Mouse (Mus musculus): ENCODE data around the gene Ang4. TPM values are rescaled to one million over a fixed set of nuclear protein-coding genes. Genes with fewer than 3 reads are reported as not detected.
"Not testable (repeated sequence)": the region's sequence is repeated elsewhere in the genome, so short reads cannot be mapped to it uniquely, and the experiment has no call there.

Gene Ang4
- polyA plus RNA-seq (2016; fragmentation: Nextera tagmentation; extraction: Ambion mirVana) = not detected in 2 replicates

GRCm38 (mm10) chr14:51773490-51773889 is at the start of gene Ang4:
Gene Ang4, minus strand, starts transcription at chr14:51773590.
- Histone ChIP-seq H3K4me2 (no peak within 1 kb of the TSS), H3K4me1 (replicated peaks) (no peaks in the 10 kb centered on the region), H3K36me3 (no peaks in the 10 kb centered on the region), H3K9ac (no peak within 1 kb of the TSS), H3K9me3 (replicated peaks) (0 out of 2 replicates have a peak, but pooled peaks cover 4% of the 10 kb centered on the region), H3K27ac (ENCODE audit: poor library complexity, severe bottlenecking) (no peak within 1 kb of the TSS), H3K27me3 (replicated peaks) (no peaks in the 10 kb centered on the region), H3K4me3 (no peak within 1 kb of the TSS)
- 70% methylated on average over 5 of the region's 5 CpGs for WGBS
- no peak for ATAC-seq (ENCODE audit: insufficient number of reproducible peaks, low FRiP score)

- H3K4me2 ChIP-seq = no peak within 1 kb of the TSS
- H3K27ac ChIP-seq (ENCODE audit: poor library complexity, severe bottlenecking) = no peak within 1 kb of the TSS
- no peak for ATAC-seq (ENCODE audit: insufficient number of reproducible peaks, low FRiP score)
Measured at GRCm38 (mm10) chr14:51799746-51800145, 26.4 kb upstream of the Ang4 start, which contains the start of gene AY358078. Gene AY358078, plus strand, starts transcription at chr14:51800046.

GRCm38 (mm10) chr14:51794106-51794505 is 20.7 kb upstream of the Ang4 start:
- Histone ChIP-seq H3K27me3 (replicated peaks) (no peaks in the 10 kb centered on the region), H3K4me1 (replicated peaks) (no peaks in the 10 kb centered on the region), H3K27ac (ENCODE audit: poor library complexity, severe bottlenecking) (no peak overlapping the region), H3K36me3 (no peaks in the 10 kb centered on the region), H3K9me3 (replicated peaks) (no peaks in the 10 kb centered on the region), H3K4me3 (no peak overlapping the region), H3K9ac (no peak overlapping the region), H3K4me2 (no peak overlapping the region)
- WGBS = 74% methylated on average over 2 of the region's 2 CpGs
- no peak for ATAC-seq (ENCODE audit: insufficient number of reproducible peaks, low FRiP score)

More at GRCm38 (mm10) chr14:51799746-51800145, 26.4 kb upstream of the Ang4 start, which contains the start of gene AY358078:
- Histone ChIP-seq H3K4me1 (replicated peaks) (no peaks in the 10 kb centered on the region), H3K4me3 (no peak within 1 kb of the TSS), H3K9me3 (replicated peaks) (no peaks in the 10 kb centered on the region), H3K9ac (no peak within 1 kb of the TSS), H3K27me3 (replicated peaks) (no peaks in the 10 kb centered on the region), H3K36me3 (no peaks in the 10 kb centered on the region)
- 91% methylated on average over 2 of the region's 2 CpGs for WGBS

- no peak overlapping the region for H3K4me2 ChIP-seq
- no peaks in the 10 kb centered on the region for H3K27me3 ChIP-seq (replicated peaks)
- 72% methylated on average over 2 of the region's 2 CpGs for WGBS
- H3K27ac ChIP-seq (ENCODE audit: poor library complexity, severe bottlenecking) = no peak overlapping the region
- H3K9me3 ChIP-seq (replicated peaks) = no peaks in the 10 kb centered on the region
- peaks cover 13% of the 10 kb centered on the region for H3K4me1 ChIP-seq (replicated peaks)
- no peaks in the 10 kb centered on the region for H3K36me3 ChIP-seq
- no peak for ATAC-seq (ENCODE audit: insufficient number of reproducible peaks, low FRiP score)
- H3K4me3 ChIP-seq = no peak overlapping the region
- H3K9ac ChIP-seq = no peak overlapping the region
Measured at GRCm38 (mm10) chr14:51789196-51789595, 15.8 kb upstream of the Ang4 start.

- Histone ChIP-seq H3K4me3 (no peak overlapping the region), H3K27ac (ENCODE audit: poor library complexity, severe bottlenecking) (no peak overlapping the region), H3K36me3 (no peaks in the 10 kb centered on the region), H3K27me3 (replicated peaks) (no peaks in the 10 kb centered on the region), H3K4me1 (replicated peaks) (peaks cover 13% of the 10 kb centered on the region), H3K4me2 (no peak overlapping the region), H3K9ac (no peak overlapping the region), H3K9me3 (replicated peaks) (no peaks in the 10 kb centered on the region)
- 64% methylated on average over 5 of the region's 5 CpGs for WGBS
- ATAC-seq (ENCODE audit: insufficient number of reproducible peaks, low FRiP score) = no peak
Measured at GRCm38 (mm10) chr14:51787061-51787460, 13.7 kb upstream of the Ang4 start.

GRCm38 (mm10) chr14:51786335-51786734 is 12.9 kb upstream of the Ang4 start:
- peaks cover 13% of the 10 kb centered on the region for H3K4me1 ChIP-seq (replicated peaks)
- 66% methylated on average over 4 of the region's 4 CpGs for WGBS
- H3K27ac ChIP-seq (ENCODE audit: poor library complexity, severe bottlenecking) = no peak overlapping the region
- H3K36me3 ChIP-seq = no peaks in the 10 kb centered on the region
- H3K9ac ChIP-seq = no peak overlapping the region
- H3K4me3 ChIP-seq = no peak overlapping the region
- no peaks in the 10 kb centered on the region for H3K9me3 ChIP-seq (replicated peaks)
- ATAC-seq (ENCODE audit: insufficient number of reproducible peaks, low FRiP score) = no peak
- no peak overlapping the region for H3K4me2 ChIP-seq
- H3K27me3 ChIP-seq (replicated peaks) = no peaks in the 10 kb centered on the region

- 68% methylated on average over 4 of the region's 4 CpGs for WGBS
- Histone ChIP-seq H3K4me3 (no peak overlapping the region), H3K36me3 (no peaks in the 10 kb centered on the region), H3K4me1 (replicated peaks) (no peaks in the 10 kb centered on the region), H3K9me3 (replicated peaks) (0 out of 2 replicates have a peak, but pooled peaks cover 4% of the 10 kb centered on the region), H3K9ac (no peak overlapping the region), H3K27ac (ENCODE audit: poor library complexity, severe bottlenecking) (no peak overlapping the region), H3K27me3 (replicated peaks) (no peaks in the 10 kb centered on the region), H3K4me2 (no peak overlapping the region)
- no peak for ATAC-seq (ENCODE audit: insufficient number of reproducible peaks, low FRiP score)
Measured at GRCm38 (mm10) chr14:51778865-51779481, 5.6 kb upstream of the Ang4 start.

- H3K9me3 ChIP-seq (replicated peaks) = 0 out of 2 replicates have a peak, but pooled peaks cover 4% of the 10 kb centered on the region
- ATAC-seq (ENCODE audit: insufficient number of reproducible peaks, low FRiP score) = no peak
- H3K36me3 ChIP-seq = no peaks in the 10 kb centered on the region
- WGBS = 83% methylated on average over 1 of the region's 1 CpGs
- H3K9ac ChIP-seq = no peak overlapping the region
- no peaks in the 10 kb centered on the region for H3K27me3 ChIP-seq (replicated peaks)
- no peaks in the 10 kb centered on the region for H3K4me1 ChIP-seq (replicated peaks)
- H3K27ac ChIP-seq (ENCODE audit: poor library complexity, severe bottlenecking) = no peak overlapping the region
- H3K4me3 ChIP-seq = no peak overlapping the region
- H3K4me2 ChIP-seq = no peak overlapping the region
Measured at GRCm38 (mm10) chr14:51777791-51778190, 4.4 kb upstream of the Ang4 start.

- H3K27me3 ChIP-seq (replicated peaks); H3K4me1 ChIP-seq (replicated peaks); H3K36me3 ChIP-seq; H3K9me3 ChIP-seq (replicated peaks); ATAC-seq (ENCODE audit: insufficient number of reproducible peaks, low FRiP score); H3K4me3 ChIP-seq; H3K4me2 ChIP-seq; H3K9ac ChIP-seq; H3K27ac ChIP-seq (ENCODE audit: poor library complexity, severe bottlenecking): not testable (repeated sequence)
- 49% methylated on average over 1 of the region's 1 CpGs for WGBS
Measured at GRCm38 (mm10) chr14:51771378-51771777, 2.0 kb downstream of the Ang4 start.

GRCm38 (mm10) chr14:51755944-51756343 is 17.4 kb downstream of the Ang4 start:
- 72% methylated on average over 2 of the region's 2 CpGs for WGBS
- H3K36me3 ChIP-seq = no peaks in the 10 kb centered on the region
- no peak overlapping the region for H3K9ac ChIP-seq
- no peak overlapping the region for H3K27ac ChIP-seq (ENCODE audit: poor library complexity, severe bottlenecking)
- no peaks in the 10 kb centered on the region for H3K4me1 ChIP-seq (replicated peaks)
- no peak overlapping the region for H3K4me2 ChIP-seq
- no peak overlapping the region for H3K4me3 ChIP-seq
- H3K27me3 ChIP-seq (replicated peaks) = no peaks in the 10 kb centered on the region
- no peak for ATAC-seq (ENCODE audit: insufficient number of reproducible peaks, low FRiP score)
- H3K9me3 ChIP-seq (replicated peaks) = no peaks in the 10 kb centered on the region

- Histone ChIP-seq H3K4me2 (peak overlapping the region; percentile 90), H3K27me3 (replicated peaks) (peaks cover 57% of the 10 kb centered on the region), H3K9me3 (replicated peaks) (no peaks in the 10 kb centered on the region), H3K27ac (ENCODE audit: poor library complexity, severe bottlenecking) (no peak overlapping the region), H3K4me1 (replicated peaks) (peaks cover 15% of the 10 kb centered on the region), H3K36me3 (no peaks in the 10 kb centered on the region), H3K9ac (0 out of 2 replicates have a peak overlapping the region, but pooled peaks have one; percentile 26), H3K4me3 (peak overlapping the region; percentile 45)
- peak; percentile 25; the same call in 1 of the 2 replicates for ATAC-seq (ENCODE audit: insufficient number of reproducible peaks, low FRiP score)
- WGBS = under 1% methylated on average over 42 of the region's 42 CpGs
Measured at GRCm38 (mm10) chr14:51740347-51741170, 32.8 kb downstream of the Ang4 start.
